Mouse (Mus musculus): ENCODE measurements around the gene Ccdc51. TPM values are rescaled to one million over a fixed set of nuclear protein-coding genes. Genes with fewer than 3 reads are reported as not detected.

Gene Ccdc51
- polyA plus RNA-seq, 1 experiment: 5.1 TPM

- Histone ChIP-seq H3K4me3 (ENCODE audit: extremely low read depth, insufficient read depth, insufficient read length) (no peak overlapping the region), H3K4me1 (ENCODE audit: control insufficient read depth, insufficient read depth, insufficient read length) (peaks cover 6% of the 10 kb centered on the region; the same call in 1 of the 2 replicates), H3K36me3 (ENCODE audit: control insufficient read depth, insufficient read depth, low read length) (no peaks in the 10 kb centered on the region), H3K27ac (ENCODE audit: insufficient read depth, low read length) (no peak overlapping the region), H3K27me3 (ENCODE audit: control insufficient read depth, insufficient read depth, low read length) (no peaks in the 10 kb centered on the region)
- TF ChIP-seq POLR2A (IDR thresholded peaks at IDR 0.05; ENCODE audit: low read depth, low read length): no peak
- TF ChIP-seq CTCF (IDR thresholded peaks at IDR 0.05; ENCODE audit: extremely low read depth, insufficient read depth, insufficient read length, insufficient replicate concordance): no peak
- WGBS: 89% methylated on average over 10 of the region's 10 CpGs
- DNase-seq (ENCODE audit: low read depth in 1 of 2, low spot score in 2 of 2): no peak
These were observed 33.9 kb downstream of the Ccdc51 start for GRCm38 (mm10) chr9:109116205-109116604.

DNA sequence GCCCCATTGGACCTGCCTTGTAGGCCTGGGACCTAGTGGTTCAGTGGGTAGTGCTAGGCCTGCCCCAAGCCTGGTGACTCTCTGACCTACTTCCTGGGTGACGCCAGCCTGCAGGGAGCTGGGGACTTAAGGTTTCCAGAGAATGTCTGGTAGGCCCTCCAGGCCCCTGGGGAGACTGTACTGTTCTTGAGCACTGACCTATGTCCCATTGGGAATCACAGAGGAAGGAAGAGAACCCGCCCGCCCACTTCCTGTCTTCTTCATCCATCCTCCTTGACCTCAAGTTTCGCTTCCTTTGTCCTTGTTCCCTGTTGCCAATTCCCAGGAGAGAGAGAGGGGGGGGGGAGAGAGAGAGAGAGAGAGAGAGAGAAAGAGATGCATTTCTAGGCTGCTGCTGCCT, 35.8 kb downstream of the Ccdc51 start:
- Histone ChIP-seq H3K27ac (ENCODE audit: insufficient read depth, low read length) (no peak overlapping the region; the same call in 1 of the 2 replicates), H3K4me1 (ENCODE audit: control insufficient read depth, insufficient read depth, insufficient read length) (peaks cover 6% of the 10 kb centered on the region; the same call in 1 of the 2 replicates), H3K4me3 (ENCODE audit: extremely low read depth, insufficient read depth, insufficient read length) (no peak overlapping the region), H3K36me3 (ENCODE audit: control insufficient read depth, insufficient read depth, low read length) (no peaks in the 10 kb centered on the region), H3K27me3 (ENCODE audit: control insufficient read depth, insufficient read depth, low read length) (no peaks in the 10 kb centered on the region)
- DNase-seq (ENCODE audit: low read depth in 1 of 2, low spot score in 2 of 2): no peak
- TF ChIP-seq POLR2A (IDR thresholded peaks at IDR 0.05; ENCODE audit: low read depth, low read length) (no peak), CTCF (IDR thresholded peaks at IDR 0.05; ENCODE audit: extremely low read depth, insufficient read depth, insufficient read length, insufficient replicate concordance) (no peak)
- 31% methylated on average over 4 of the region's 4 CpGs for WGBS

- peaks cover 6% of the 10 kb centered on the region; the same call in 1 of the 2 replicates for H3K4me1 ChIP-seq (ENCODE audit: control insufficient read depth, insufficient read depth, insufficient read length)
- no peak for DNase-seq (ENCODE audit: low read depth in 1 of 2, low spot score in 2 of 2)
- 89% methylated on average over 9 of the region's 9 CpGs for WGBS
- no peak overlapping the region for H3K4me3 ChIP-seq (ENCODE audit: extremely low read depth, insufficient read depth, insufficient read length)
- no peak for TF ChIP-seq POLR2A (IDR thresholded peaks at IDR 0.05; ENCODE audit: low read depth, low read length)
- TF ChIP-seq CTCF (IDR thresholded peaks at IDR 0.05; ENCODE audit: extremely low read depth, insufficient read depth, insufficient read length, insufficient replicate concordance): no peak
- no peaks in the 10 kb centered on the region for H3K36me3 ChIP-seq (ENCODE audit: control insufficient read depth, insufficient read depth, low read length)
- no peaks in the 10 kb centered on the region for H3K27me3 ChIP-seq (ENCODE audit: control insufficient read depth, insufficient read depth, low read length)
- no peak overlapping the region for H3K27ac ChIP-seq (ENCODE audit: insufficient read depth, low read length)
These were observed 37.3 kb downstream of the Ccdc51 start for GRCm38 (mm10) chr9:109119571-109119970.

GRCm38 (mm10) chr9:109120956-109121355, 38.7 kb downstream of the Ccdc51 start:
- no peak overlapping the region for H3K4me3 ChIP-seq (ENCODE audit: extremely low read depth, insufficient read depth, insufficient read length)
- no peaks in the 10 kb centered on the region for H3K36me3 ChIP-seq (ENCODE audit: control insufficient read depth, insufficient read depth, low read length)
- WGBS: 91% methylated on average over 6 of the region's 6 CpGs
- H3K27ac ChIP-seq (ENCODE audit: insufficient read depth, low read length): no peak overlapping the region
- no peak for DNase-seq (ENCODE audit: low read depth in 1 of 2, low spot score in 2 of 2)
- H3K4me1 ChIP-seq (ENCODE audit: control insufficient read depth, insufficient read depth, insufficient read length): peaks cover 6% of the 10 kb centered on the region; the same call in 1 of the 2 replicates
- no peaks in the 10 kb centered on the region for H3K27me3 ChIP-seq (ENCODE audit: control insufficient read depth, insufficient read depth, low read length)
- no peak for TF ChIP-seq CTCF (IDR thresholded peaks at IDR 0.05; ENCODE audit: extremely low read depth, insufficient read depth, insufficient read length, insufficient replicate concordance)
- TF ChIP-seq POLR2A (IDR thresholded peaks at IDR 0.05; ENCODE audit: low read depth, low read length): no peak

DNA sequence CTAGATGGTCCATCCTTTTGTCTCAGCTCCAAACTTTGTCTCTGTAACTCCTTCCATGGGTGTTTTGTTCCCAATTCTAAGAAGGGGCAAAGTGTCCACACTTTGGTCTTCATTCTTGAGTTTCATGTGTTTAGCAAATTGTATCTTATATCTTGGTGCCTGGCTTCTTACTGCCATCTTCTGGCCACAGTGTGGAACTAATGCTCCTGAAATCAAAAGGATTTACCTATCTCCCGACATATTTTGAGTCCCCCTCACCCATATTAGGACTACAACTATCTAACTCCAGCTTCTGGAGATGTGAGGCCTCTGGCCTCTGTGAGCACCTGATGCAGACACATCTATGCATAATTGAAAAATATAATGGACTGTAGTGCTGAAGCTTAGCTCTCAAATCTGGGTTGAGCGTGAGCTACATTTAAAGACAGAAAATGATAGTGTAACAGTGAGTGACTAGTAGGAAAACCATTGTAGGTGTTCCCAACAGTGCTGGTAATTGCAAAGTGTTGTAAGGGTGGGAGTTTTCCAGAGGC, 40.3 kb downstream of the Ccdc51 start:
- no peak overlapping the region for H3K4me3 ChIP-seq (ENCODE audit: extremely low read depth, insufficient read depth, insufficient read length)
- no peak for TF ChIP-seq POLR2A (IDR thresholded peaks at IDR 0.05; ENCODE audit: low read depth, low read length)
- TF ChIP-seq CTCF (IDR thresholded peaks at IDR 0.05; ENCODE audit: extremely low read depth, insufficient read depth, insufficient read length, insufficient replicate concordance): no peak; the same call in 1 of the 2 replicates
- peak; percentile 22 to 44 for DNase-seq (ENCODE audit: low read depth in 1 of 2, low spot score in 2 of 2)
- H3K27ac ChIP-seq (ENCODE audit: insufficient read depth, low read length): no peak overlapping the region
- no peaks in the 10 kb centered on the region for H3K36me3 ChIP-seq (ENCODE audit: control insufficient read depth, insufficient read depth, low read length)
- no peaks in the 10 kb centered on the region for H3K27me3 ChIP-seq (ENCODE audit: control insufficient read depth, insufficient read depth, low read length)
- peaks cover 6% of the 10 kb centered on the region; the same call in 1 of the 2 replicates for H3K4me1 ChIP-seq (ENCODE audit: control insufficient read depth, insufficient read depth, insufficient read length)
- WGBS: 48% methylated on average over 2 of the region's 2 CpGs

GRCm38 (mm10) chr9:109123266-109123665, 41.0 kb downstream of the Ccdc51 start:
- Histone ChIP-seq H3K36me3 (ENCODE audit: control insufficient read depth, insufficient read depth, low read length) (no peaks in the 10 kb centered on the region), H3K4me1 (ENCODE audit: control insufficient read depth, insufficient read depth, insufficient read length) (peaks cover 1% of the 10 kb centered on the region; the same call in 1 of the 2 replicates), H3K27ac (ENCODE audit: insufficient read depth, low read length) (no peak overlapping the region), H3K27me3 (ENCODE audit: control insufficient read depth, insufficient read depth, low read length) (no peaks in the 10 kb centered on the region), H3K4me3 (ENCODE audit: extremely low read depth, insufficient read depth, insufficient read length) (no peak overlapping the region)
- 40% methylated on average over 6 of the region's 6 CpGs for WGBS
- TF ChIP-seq CTCF (IDR thresholded peaks at IDR 0.05; ENCODE audit: extremely low read depth, insufficient read depth, insufficient read length, insufficient replicate concordance) (no peak), POLR2A (IDR thresholded peaks at IDR 0.05; ENCODE audit: low read depth, low read length) (no peak)
- no peak for DNase-seq (ENCODE audit: low read depth in 1 of 2, low spot score in 2 of 2)

- 80% methylated on average over 3 of the region's 3 CpGs for WGBS
- TF ChIP-seq POLR2A (IDR thresholded peaks at IDR 0.05; ENCODE audit: low read depth, low read length): no peak
- no peak for TF ChIP-seq CTCF (IDR thresholded peaks at IDR 0.05; ENCODE audit: extremely low read depth, insufficient read depth, insufficient read length, insufficient replicate concordance)
These were observed 41.9 kb downstream of the Ccdc51 start for GRCm38 (mm10) chr9:109124164-109124563.

More at GRCm38 (mm10) chr9:109124164-109124563, 41.9 kb downstream of the Ccdc51 start:
- DNase-seq (ENCODE audit: low read depth in 1 of 2, low spot score in 2 of 2): no peak
- H3K36me3 ChIP-seq (ENCODE audit: control insufficient read depth, insufficient read depth, low read length): no peaks in the 10 kb centered on the region
- no peak overlapping the region for H3K4me3 ChIP-seq (ENCODE audit: extremely low read depth, insufficient read depth, insufficient read length)
- H3K27me3 ChIP-seq (ENCODE audit: control insufficient read depth, insufficient read depth, low read length): no peaks in the 10 kb centered on the region
- no peak overlapping the region for H3K27ac ChIP-seq (ENCODE audit: insufficient read depth, low read length)
- no peaks in the 10 kb centered on the region for H3K4me1 ChIP-seq (ENCODE audit: control insufficient read depth, insufficient read depth, insufficient read length)

All from spleen, adult 2 months (tissue).